Mouse (Mus musculus): ENCODE data around the gene Fbxl18. TPM values are rescaled to one million over a fixed set of nuclear protein-coding genes. Genes with fewer than 3 reads are reported as not detected.
A peak's percentile ranks its signal among the peaks of the same experiment; 100 is the strongest.

The Fbxl18 gene
- polyA plus RNA-seq, 1 experiment: 28.4 TPM

DNA sequence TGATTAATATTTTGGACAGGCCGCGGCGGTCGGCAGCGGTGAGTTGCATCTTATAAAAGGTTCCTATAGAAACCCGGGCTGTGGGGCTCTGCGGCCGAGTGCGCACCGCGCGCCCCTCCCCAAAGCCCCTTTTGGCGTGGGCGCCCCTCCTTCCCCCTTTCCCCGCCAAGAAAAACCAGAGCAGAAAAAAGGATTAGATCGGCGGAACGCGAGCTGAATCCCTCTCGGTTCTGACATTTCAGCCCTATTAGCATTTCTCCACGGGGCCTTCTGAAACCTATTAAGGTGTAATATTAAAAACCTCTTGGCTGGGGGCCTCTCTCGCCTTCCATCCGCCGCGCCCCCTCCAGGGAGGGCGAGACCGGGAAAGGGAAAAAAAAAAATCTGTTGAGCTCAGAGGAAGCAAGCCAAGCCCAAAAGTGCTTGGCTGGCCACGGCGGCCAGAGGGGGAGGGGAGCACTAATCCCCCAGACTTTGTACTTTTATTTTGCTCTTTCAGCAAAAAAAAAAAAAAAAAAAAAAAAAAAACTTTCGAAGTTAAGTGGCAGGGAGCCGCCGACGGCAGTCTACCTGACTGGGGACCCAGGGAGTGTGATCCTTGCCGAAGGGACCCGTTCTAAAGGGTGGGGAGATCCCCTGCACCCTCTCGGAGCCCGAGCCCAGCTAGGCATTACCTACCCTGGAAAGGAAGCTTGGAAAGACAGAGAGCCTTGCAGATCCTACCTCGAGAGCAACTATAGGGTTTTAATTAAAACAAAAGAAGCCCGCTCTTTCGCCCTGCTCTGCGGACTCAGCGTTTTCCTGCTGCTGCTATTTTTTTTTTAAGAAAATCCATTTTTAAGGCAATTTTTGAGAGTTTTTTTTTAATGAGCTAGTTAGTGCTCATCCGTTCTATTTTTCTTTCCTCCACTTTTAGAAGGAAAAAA lies 76.5 kb downstream of the Fbxl18 start:
- no peaks in the 10 kb centered on the region for H3K27me3 ChIP-seq (ENCODE audit: control insufficient read depth, insufficient read depth, low read length)
- under 1% methylated on average over 43 of the region's 43 CpGs for WGBS
- H3K4me3 ChIP-seq (ENCODE audit: low read depth, low read length): peak overlapping the region; percentile 85

DNA sequence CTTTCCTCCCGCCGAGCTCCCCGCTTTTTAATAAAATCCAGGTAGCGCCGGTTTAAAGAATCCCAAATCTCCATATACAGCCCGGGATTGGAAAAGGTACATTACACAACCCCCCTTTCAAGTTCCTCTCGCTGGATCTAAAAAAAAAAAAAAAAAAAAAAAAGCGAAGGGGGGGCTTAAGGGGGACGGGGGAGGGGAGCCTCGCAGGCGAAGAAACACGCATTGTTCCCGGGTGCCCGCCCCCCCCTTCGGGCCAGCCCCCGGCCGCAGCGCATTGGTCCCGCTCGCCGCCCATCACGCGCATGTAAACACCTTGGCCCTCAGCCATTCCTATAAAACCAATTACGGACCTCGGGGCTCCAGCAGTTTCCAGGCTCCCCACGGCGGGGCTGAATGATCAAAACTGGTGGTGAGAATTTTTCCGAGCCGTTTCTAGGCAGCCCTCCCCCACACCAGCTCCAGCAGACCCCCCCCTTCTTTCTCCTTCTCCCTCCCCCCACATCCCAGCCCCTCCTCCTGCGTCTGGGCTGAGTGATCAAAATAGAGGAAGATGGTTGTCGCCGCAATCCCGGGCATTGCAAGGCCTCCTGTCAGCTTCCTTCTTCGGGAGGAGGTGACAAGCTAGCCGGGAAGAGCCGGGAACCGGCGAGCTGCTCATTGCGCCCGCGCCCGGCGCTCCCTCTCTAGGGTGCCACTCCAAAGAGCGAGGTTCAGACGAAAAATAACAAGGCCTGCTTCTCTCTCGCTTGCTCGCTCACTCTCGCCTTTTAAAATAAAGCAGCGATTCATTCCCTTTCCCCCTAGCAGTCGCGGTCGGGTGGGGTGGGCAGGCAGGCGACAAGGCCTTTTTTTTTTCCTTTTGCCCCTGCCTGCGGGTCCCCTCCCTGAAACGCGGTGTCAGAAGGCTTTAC lies 77.4 kb downstream of the Fbxl18 start, which contains the start of gene Tnrc18:
Tnrc18 (minus strand) TSS at position 139 of the 911 bp plus-strand sequence.
- peak within 1 kb of the TSS; percentile 99 for H3K27ac ChIP-seq (ENCODE audit: insufficient read depth, low read depth, low read length)
- H3K4me1 ChIP-seq (ENCODE audit: control insufficient read depth, insufficient read depth, insufficient read length, low read length): peaks cover 2% of the 10 kb centered on the region; the same call in 1 of the 2 replicates
- TF ChIP-seq CTCF (IDR thresholded peaks at IDR 0.05; ENCODE audit: extremely low read depth, insufficient read length, insufficient replicate concordance, low read depth, low read length) (no peak), POLR2A (IDR thresholded peaks at IDR 0.05; ENCODE audit: low read depth, low read length) (peak; percentile 88)
- no peaks in the 10 kb centered on the region for H3K36me3 ChIP-seq (ENCODE audit: control insufficient read depth, insufficient read depth, low read length)
- WGBS: under 1% methylated on average over 55 of the region's 56 CpGs
- H3K27me3 ChIP-seq (ENCODE audit: control insufficient read depth, insufficient read depth, low read length): no peaks in the 10 kb centered on the region
- H3K4me3 ChIP-seq (ENCODE audit: low read depth, low read length): peak within 1 kb of the TSS; percentile 98

More for the DNA sequence above, 76.5 kb downstream of the Fbxl18 start:
- TF ChIP-seq CTCF (IDR thresholded peaks at IDR 0.05; ENCODE audit: extremely low read depth, insufficient read length, insufficient replicate concordance, low read depth, low read length) (no peak), POLR2A (IDR thresholded peaks at IDR 0.05; ENCODE audit: low read depth, low read length) (peak; percentile 94)
- no peaks in the 10 kb centered on the region for H3K36me3 ChIP-seq (ENCODE audit: control insufficient read depth, insufficient read depth, low read length)
- H3K4me1 ChIP-seq (ENCODE audit: control insufficient read depth, insufficient read depth, insufficient read length, low read length): peaks cover 4% of the 10 kb centered on the region
- H3K27ac ChIP-seq (ENCODE audit: insufficient read depth, low read depth, low read length): peak overlapping the region; percentile 99

Other genes starting within 250 kb of the Fbxl18 start
- 1.1 and 2.6 TPM in 2 replicates for gene Slc29a4, start 202.9 kb downstream of the Fbxl18 start, polyA plus RNA-seq (2012; rRNA removed)
- 38.6 and 108 TPM in 2 replicates for gene Tnrc18, start 77.8 kb downstream of the Fbxl18 start, polyA plus RNA-seq (2012; rRNA removed)
- 4,701 and 11,894 TPM in 2 replicates for gene Actb, start 11.3 kb upstream of the Fbxl18 start, polyA plus RNA-seq (2012; rRNA removed)
- gene Fscn1, start 64.9 kb upstream of the Fbxl18 start, polyA plus RNA-seq (2012; rRNA removed): 12.3 and 15.0 TPM in 2 replicates
- 10.3 and 24.3 TPM in 2 replicates for gene Rnf216, start 217.6 kb upstream of the Fbxl18 start, polyA plus RNA-seq (2012; rRNA removed)